Mouse (Mus musculus): Measurements from ENCODE around the gene Lpp.
"Not testable (repeated sequence)": the region's sequence is repeated elsewhere in the genome, so short reads cannot be mapped to it uniquely, and the experiment has no call there.

Gene Lpp

GRCm38 (mm10) chr16:25016261-25016836 lies 623.0 kb downstream of the Lpp start:
- DNase-seq = no peak

GRCm38 (mm10) chr16:25017046-25017445 lies 623.7 kb downstream of the Lpp start:
- DNase-seq = no peak

- DNase-seq = not testable (repeated sequence)
These were observed 628.5 kb downstream of the Lpp start for GRCm38 (mm10) chr16:25021743-25022359.

DNA sequence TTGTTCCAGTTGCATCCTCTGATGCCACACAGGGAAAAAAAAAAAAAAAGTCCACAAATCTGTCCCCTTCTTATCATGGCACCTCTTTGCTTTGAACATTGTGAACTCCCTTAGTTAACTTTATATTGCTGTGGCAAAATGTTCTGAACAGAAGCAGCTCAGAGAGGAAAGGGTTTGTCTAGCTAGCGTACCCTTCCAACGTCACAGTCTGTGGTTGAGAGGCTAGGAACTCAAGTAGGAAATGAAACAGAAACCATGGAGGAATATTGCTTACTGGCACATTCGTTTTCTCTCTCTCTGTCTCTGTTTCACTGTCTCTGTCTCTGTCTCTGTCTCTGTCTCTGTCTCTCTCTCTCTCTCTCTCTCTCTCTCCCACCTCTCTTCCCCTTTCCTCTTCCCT lies 631.3 kb downstream of the Lpp start:
- peak; percentile 16 for DNase-seq

DNA sequence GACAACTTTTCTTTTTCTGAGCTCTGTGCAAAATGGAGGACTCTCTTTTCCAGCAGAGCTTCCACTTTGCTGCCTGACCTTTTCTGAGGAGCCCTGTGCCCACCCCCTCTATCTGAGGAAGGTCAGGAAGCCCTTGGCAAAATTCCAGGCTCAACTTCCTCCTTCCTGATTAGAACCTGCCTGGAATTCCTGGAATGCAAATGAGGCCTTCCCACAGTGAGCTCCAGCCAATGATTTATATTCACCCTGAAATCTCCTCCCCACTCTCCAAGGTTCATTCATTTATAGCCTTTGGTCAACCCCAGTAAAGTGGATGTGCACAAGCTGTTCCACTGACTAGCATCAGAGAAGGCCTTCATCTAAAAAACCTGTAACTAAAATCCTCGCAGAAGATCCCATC lies 632.9 kb downstream of the Lpp start:
- DNase-seq = peak; percentile 26

DNA sequence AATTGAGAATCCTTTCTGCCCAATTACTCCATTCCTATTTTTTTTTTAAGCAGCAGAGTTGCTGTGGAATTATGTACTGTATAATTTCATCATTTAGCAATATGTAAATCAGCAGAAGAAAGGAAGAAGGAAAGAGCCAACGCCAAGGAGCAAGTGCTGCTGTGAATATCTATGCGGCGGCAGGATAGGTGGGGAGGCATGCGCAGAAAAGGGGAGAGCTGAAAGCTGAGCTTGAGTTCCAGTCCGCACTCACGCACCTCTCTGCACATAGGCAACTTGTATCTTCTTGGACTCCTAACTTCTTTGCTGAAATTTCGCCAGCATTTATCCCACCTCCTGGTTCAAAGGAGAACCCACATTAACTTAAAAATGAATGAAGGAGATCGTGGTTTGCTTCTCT lies 636.2 kb downstream of the Lpp start:
- no peak for DNase-seq

- DNase-seq = no peak
These were observed 644.1 kb downstream of the Lpp start for GRCm38 (mm10) chr16:25037361-25037760.

DNA sequence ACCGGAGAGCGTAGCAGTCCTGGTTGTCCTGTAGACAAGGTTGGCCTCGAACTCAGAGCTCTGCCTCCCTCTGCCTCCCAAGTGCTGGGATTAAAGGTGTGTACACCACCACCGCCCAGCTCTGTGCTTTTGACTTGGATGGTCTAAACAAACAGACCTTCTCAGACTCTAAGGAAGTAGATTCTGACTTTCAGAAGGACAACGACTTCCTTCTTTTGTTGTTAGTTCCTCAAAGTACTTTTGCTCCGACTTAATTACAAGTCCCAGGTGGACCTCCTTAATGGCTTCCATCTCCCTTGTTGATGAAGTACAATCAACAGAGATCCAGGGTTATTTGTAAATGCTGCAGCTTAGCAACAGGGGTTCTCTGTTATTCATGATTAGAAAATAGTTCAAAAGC lies 645.2 kb downstream of the Lpp start:
- no peak for DNase-seq

- DNase-seq = peak; percentile 28
These were observed 646.6 kb downstream of the Lpp start for GRCm38 (mm10) chr16:25039904-25040303.

DNA sequence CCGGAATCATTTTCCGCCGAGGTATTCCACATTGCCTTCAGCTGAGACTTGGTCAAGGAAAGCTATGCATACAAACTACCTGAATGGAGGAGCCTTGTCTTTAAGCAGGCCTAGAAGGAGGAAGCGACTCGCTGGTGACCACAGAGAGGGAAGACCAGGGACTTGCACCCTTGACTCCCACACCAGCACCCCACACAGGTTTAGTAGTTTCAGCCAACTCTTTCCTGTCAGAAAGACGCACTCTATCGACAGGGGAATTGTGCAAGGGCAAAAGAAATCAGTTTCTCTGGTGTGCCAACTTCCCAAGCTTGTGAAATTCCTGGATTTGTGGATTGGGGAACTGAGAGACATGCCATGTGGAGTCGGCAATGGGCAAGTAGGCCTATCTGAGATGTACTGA lies 647.9 kb downstream of the Lpp start:
- peak; percentile 57 for DNase-seq

GRCm38 (mm10) chr16:25041855-25042529 lies 648.7 kb downstream of the Lpp start:
- peak; percentile 38 for DNase-seq

Measured in lung, postnatal 36 days (tissue).